Mouse (Mus musculus): ENCODE measurements around the gene Clec12a.

DNA sequence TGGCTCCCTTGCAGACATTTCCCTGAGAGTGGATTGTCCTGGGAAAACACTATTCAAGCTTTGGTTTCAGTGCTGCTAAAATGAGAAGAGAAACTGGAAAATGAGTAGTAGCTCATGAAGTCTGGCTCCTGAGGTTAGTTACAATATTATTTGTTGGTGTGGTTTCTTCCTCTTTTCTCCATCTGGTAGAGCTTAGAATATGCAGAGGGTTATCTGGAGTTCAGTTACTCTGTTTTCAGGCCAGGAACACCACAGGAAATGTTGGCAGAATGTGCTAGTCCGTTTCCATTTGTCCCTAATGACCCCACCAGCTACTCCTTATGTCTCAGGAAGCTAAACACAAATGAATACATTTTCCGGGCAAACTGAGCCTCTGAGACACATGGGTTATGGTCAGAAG, 64.8 kb downstream of the Clec12a start:
- TF ChIP-seq GATA1 (IDR thresholded peaks at IDR 0.05; ENCODE audit: low read length) (no peak), TAL1 (IDR thresholded peaks at IDR 0.05; ENCODE audit: low read length) (no peak)

All from erythroblast, embryonic 14.5 days (primary cell).